Mouse (Mus musculus) neural tube, embryonic 15.5 days (tissue): ENCODE results near the gene Tpp1. TPM values are rescaled to one million over a fixed set of nuclear protein-coding genes. Genes with fewer than 3 reads are reported as not detected.
A peak's percentile ranks its signal among the peaks of the same experiment; 100 is the strongest.
"Not testable (repeated sequence)": the region's sequence is repeated elsewhere in the genome, so short reads cannot be mapped to it uniquely, and the experiment has no call there.

Source experiments
- ATAC-seq: fragments of 200-750 bp; cut with Nextera tagmentation; 2 replicates; pipeline ENCODE4 v1.8.0; 2017; ENCODE audit warnings: mild to moderate bottlenecking, moderate TSS enrichment, moderate library complexity; ENCODE audit not compliant: low FRiP score
- H3K27ac ChIP-seq: fragments of 300-500 bp; sonication (generic); replicated peaks from 2 replicates; pipeline ENCODE4 v1.5.1; 2015; ENCODE audit warnings: mild to moderate bottlenecking, inconsistent platforms
- H3K27me3 ChIP-seq: fragments of 300-500 bp; sonication (generic); replicated peaks from 2 replicates; pipeline ENCODE4 v1.6.1; 2015; ENCODE audit warnings: inconsistent platforms
- H3K36me3 ChIP-seq: fragments of 300-500 bp; sonication (generic); 2 replicates; pipeline ENCODE4 v1.6.1; 2015; ENCODE audit warnings: inconsistent platforms
- H3K4me1 ChIP-seq: fragments of 300-500 bp; sonication (generic); 2 replicates; pipeline ENCODE4 v1.6.1; 2015; ENCODE audit warnings: inconsistent platforms
- H3K4me2 ChIP-seq: fragments of 300-500 bp; sonication (generic); 2 replicates; pipeline ENCODE4 v1.6.1; 2015; ENCODE audit warnings: inconsistent platforms, mild to moderate bottlenecking, moderate library complexity
- H3K4me3 ChIP-seq: fragments of 300-500 bp; sonication (generic); replicated peaks from 2 replicates; pipeline ENCODE4 v1.5.1; 2015; ENCODE audit warnings: mild to moderate bottlenecking, inconsistent platforms
- H3K9ac ChIP-seq: fragments of 300-500 bp; sonication (generic); replicated peaks from 2 replicates; pipeline ENCODE4 v1.6.1; 2015; ENCODE audit warnings: mild to moderate bottlenecking, inconsistent platforms
- H3K9me3 ChIP-seq: fragments of 300-500 bp; sonication (generic); replicated peaks from 2 replicates; pipeline ENCODE4 v1.6.1; 2016; ENCODE audit warnings: inconsistent platforms
- WGBS: fragments of 180-500 bp; shearing (Covaris S2); methylation state at CpG from one replicate; pipeline ENCODE4 v1.1.7; 2015; ENCODE audit warnings: mixed read lengths; 5-methylcytosine and 5-hydroxymethylcytosine counted together
- polyA plus RNA-seq: library from polyadenylated mRNA; unstranded; fragments of >200 nt; fragmentation: Nextera tagmentation; extraction: Ambion mirVana; gene quantifications from 2 replicates; pipeline ENCODE4 v1.2.1, GENCODE M21; 2015

Tpp1 gene
- polyA plus RNA-seq, 1 experiment from 2014 or later, result 41.4 TPM

GRCm38 (mm10) chr7:105753281-105753680 lies 1.2 kb upstream of the Tpp1 start:
- peak; percentile 11; the same call in 1 of the 2 replicates for ATAC-seq
- Histone ChIP-seq H3K27me3 (no peaks in the 10 kb centered on the region), H3K4me2 (no peak overlapping the region), H3K36me3 (peaks cover 67% of the 10 kb centered on the region), H3K9me3 (no peaks in the 10 kb centered on the region), H3K9ac (no peak overlapping the region), H3K4me1 (peaks cover 20% of the 10 kb centered on the region), H3K27ac (peak overlapping the region; percentile 76; the same call in 1 of the 2 replicates), H3K4me3 (no peak overlapping the region)
- 91% methylated on average over 10 of the region's 10 CpGs for WGBS

GRCm38 (mm10) chr7:105752716-105753115 lies 681 bp upstream of the Tpp1 start:
- Histone ChIP-seq H3K4me3 (no peak overlapping the region), H3K9me3 (no peaks in the 10 kb centered on the region), H3K4me1 (peaks cover 20% of the 10 kb centered on the region), H3K36me3 (peaks cover 63% of the 10 kb centered on the region), H3K27me3 (no peaks in the 10 kb centered on the region), H3K4me2 (no peak overlapping the region), H3K27ac (peak overlapping the region; percentile 76; the same call in 1 of the 2 replicates), H3K9ac (no peak overlapping the region)
- peak; percentile 27; the same call in 1 of the 2 replicates for ATAC-seq
- 86% methylated on average over 2 of the region's 2 CpGs for WGBS

GRCm38 (mm10) chr7:105747776-105748175 lies 4.3 kb downstream of the Tpp1 start:
- ATAC-seq, result no peak
- no peak overlapping the region for H3K4me3 ChIP-seq
- H3K4me2 ChIP-seq, result no peak overlapping the region
- 85% methylated on average over 2 of the region's 2 CpGs for WGBS
- no peaks in the 10 kb centered on the region for H3K9me3 ChIP-seq
- H3K4me1 ChIP-seq, result peaks cover 26% of the 10 kb centered on the region
- peaks cover 25% of the 10 kb centered on the region for H3K36me3 ChIP-seq
- no peak overlapping the region for H3K27ac ChIP-seq
- H3K9ac ChIP-seq, result no peak overlapping the region
- H3K27me3 ChIP-seq, result no peaks in the 10 kb centered on the region

GRCm38 (mm10) chr7:105743926-105744590 lies 8.0 kb downstream of the Tpp1 start, which contains the start of gene Taf10:
Gene Taf10, minus strand, starts transcription at chr7:105744361.
- Histone ChIP-seq H3K4me3 (peak within 1 kb of the TSS; percentile 89), H3K9me3 (no peaks in the 10 kb centered on the region), H3K27ac (peak within 1 kb of the TSS; percentile 81), H3K4me1 (peaks cover 22% of the 10 kb centered on the region), H3K4me2 (peak within 1 kb of the TSS; percentile 93), H3K27me3 (no peaks in the 10 kb centered on the region), H3K9ac (peak within 1 kb of the TSS; percentile 93), H3K36me3 (peaks cover 46% of the 10 kb centered on the region)
- peak; percentile 95 for ATAC-seq
- under 1% methylated on average over 63 of the region's 67 CpGs for WGBS

GRCm38 (mm10) chr7:105743246-105743925 lies 8.6 kb downstream of the Tpp1 start:
- not testable (repeated sequence) for H3K9me3 ChIP-seq, H3K27me3 ChIP-seq
- Histone ChIP-seq H3K36me3 (peaks cover 41% of the 10 kb centered on the region), H3K9ac (peak overlapping the region; percentile 93), H3K4me2 (peak overlapping the region; percentile 93), H3K27ac (peak overlapping the region; percentile 81), H3K4me1 (peaks cover 23% of the 10 kb centered on the region), H3K4me3 (peak overlapping the region; percentile 89)
- whole genome bisulfite sequencing, result 37% methylated on average over 20 of the region's 20 CpGs
- peak; percentile 30 for ATAC-seq

GRCm38 (mm10) chr7:105742539-105743215 lies 9.4 kb downstream of the Tpp1 start:
- not testable (repeated sequence) for H3K27me3 ChIP-seq, H3K4me3 ChIP-seq, H3K9ac ChIP-seq, ATAC-seq, H3K9me3 ChIP-seq, H3K27ac ChIP-seq
- Histone ChIP-seq H3K36me3 (peaks cover 39% of the 10 kb centered on the region), H3K4me2 (peak overlapping the region; percentile 93; the same call in 1 of the 2 replicates), H3K4me1 (peaks cover 29% of the 10 kb centered on the region)
- WGBS, result 90% methylated on average over 7 of the region's 7 CpGs

GRCm38 (mm10) chr7:105741978-105742377 lies 10.1 kb downstream of the Tpp1 start:
- H3K36me3 ChIP-seq, result peaks cover 39% of the 10 kb centered on the region
- H3K27ac ChIP-seq, result no peak overlapping the region
- H3K27me3 ChIP-seq, result no peaks in the 10 kb centered on the region
- H3K4me2 ChIP-seq, result no peak overlapping the region
- H3K9ac ChIP-seq, result no peak overlapping the region
- no peaks in the 10 kb centered on the region for H3K9me3 ChIP-seq
- 93% methylated on average over 9 of the region's 9 CpGs for whole genome bisulfite sequencing
- H3K4me1 ChIP-seq, result peaks cover 36% of the 10 kb centered on the region
- no peak for ATAC-seq
- no peak overlapping the region for H3K4me3 ChIP-seq

- Histone ChIP-seq H3K36me3 (peaks cover 29% of the 10 kb centered on the region), H3K9ac (no peak overlapping the region), H3K9me3 (no peaks in the 10 kb centered on the region), H3K4me3 (no peak overlapping the region), H3K4me2 (no peak overlapping the region), H3K27ac (no peak overlapping the region), H3K27me3 (no peaks in the 10 kb centered on the region), H3K4me1 (peaks cover 38% of the 10 kb centered on the region)
- 84% methylated on average over 6 of the region's 6 CpGs for WGBS
- no peak for ATAC-seq
Observed at GRCm38 (mm10) chr7:105740851-105741250, 11.2 kb downstream of the Tpp1 start.

GRCm38 (mm10) chr7:105740089-105740795 lies 11.8 kb downstream of the Tpp1 start:
- Histone ChIP-seq H3K27me3 (no peaks in the 10 kb centered on the region), H3K9ac (no peak overlapping the region), H3K9me3 (no peaks in the 10 kb centered on the region), H3K36me3 (peaks cover 29% of the 10 kb centered on the region), H3K4me1 (peaks cover 44% of the 10 kb centered on the region), H3K4me3 (no peak overlapping the region), H3K27ac (no peak overlapping the region), H3K4me2 (no peak overlapping the region)
- 81% methylated on average over 13 of the region's 13 CpGs for WGBS
- ATAC-seq, result no peak

- no peaks in the 10 kb centered on the region for H3K9me3 ChIP-seq
- peak overlapping the region; percentile 89; the same call in 1 of the 2 replicates for H3K4me2 ChIP-seq
- no peak overlapping the region for H3K9ac ChIP-seq
- H3K27me3 ChIP-seq, result no peaks in the 10 kb centered on the region
- peaks cover 48% of the 10 kb centered on the region for H3K4me1 ChIP-seq
- no peak for ATAC-seq
- peaks cover 35% of the 10 kb centered on the region for H3K36me3 ChIP-seq
- 32% methylated on average over 3 of the region's 3 CpGs for WGBS
- no peak overlapping the region; the same call in 1 of the 2 replicates for H3K27ac ChIP-seq
- H3K4me3 ChIP-seq, result 0 out of 2 replicates have a peak overlapping the region, but pooled peaks have one; percentile 1
Observed at GRCm38 (mm10) chr7:105738948-105739347, 13.1 kb downstream of the Tpp1 start.

- no peaks in the 10 kb centered on the region for H3K27me3 ChIP-seq
- peaks cover 43% of the 10 kb centered on the region for H3K4me1 ChIP-seq
- no peaks in the 10 kb centered on the region for H3K9me3 ChIP-seq
- peaks cover 41% of the 10 kb centered on the region for H3K36me3 ChIP-seq
- no peak overlapping the region for H3K9ac ChIP-seq
- peak overlapping the region; percentile 89 for H3K4me2 ChIP-seq
- H3K27ac ChIP-seq, result no peak overlapping the region; the same call in none of the 2 replicates
- H3K4me3 ChIP-seq, result 0 out of 2 replicates have a peak overlapping the region, but pooled peaks have one; percentile 1
- no peak for ATAC-seq
- 89% methylated on average over 2 of the region's 2 CpGs for WGBS
Observed at GRCm38 (mm10) chr7:105738286-105738685, 13.7 kb downstream of the Tpp1 start.
